Comparison of ENCODE assay signal across 10 mouse cellular contexts in genomic region chr13:111978675-111979020, GRCm38 (mm10).
DNase-seq lines count a peak whose midpoint lies in the region; ATAC-seq and TF ChIP-seq lines count a peak whose summit lies in the region.
"Had no signal": no experiment of that assay in that cellular context is flagged by ENCODE, and none has a peak within 500 bp of the region (broad histone marks: within the 10 kb centered on the region; RNA-seq: fewer than 3 reads in every experiment).

No protein-coding gene starts in this region.

- H3K9ac ChIP-seq in liver, adult 2 months (ENCODE audit: low read depth, low read length) = no peak overlapping the region
- no peak overlapping the region for H3K9ac ChIP-seq in embryonic facial prominence, embryonic 13.5 days
- H3K9ac ChIP-seq in kidney, postnatal 0 days (ENCODE audit: low read depth, low read length) = no peak overlapping the region

- no peak overlapping the region for H3K4me3 ChIP-seq in liver, adult 2 months (ENCODE audit: insufficient read depth, low read depth, low read length)
- no peak overlapping the region for H3K4me3 ChIP-seq in embryonic facial prominence, embryonic 13.5 days
- H3K4me3 ChIP-seq in kidney, postnatal 0 days (replicated peaks; ENCODE audit: low read depth, low read length) = no peak overlapping the region

- H3K4me2 ChIP-seq in embryonic facial prominence, embryonic 13.5 days = peak overlapping the region; percentile 46; the same call in 1 of the 2 replicates
- peak overlapping the region; percentile 21; the same call in 1 of the 2 replicates for H3K4me2 ChIP-seq in kidney, postnatal 0 days (ENCODE audit: low read length)

- H3K27ac ChIP-seq in liver, adult 2 months (replicated peaks; ENCODE audit: insufficient read depth, low read depth, low read length) = no peak overlapping the region
- peak overlapping the region; percentile 65; the same call in 1 of the 2 replicates for H3K27ac ChIP-seq in embryonic facial prominence, embryonic 13.5 days
- peak overlapping the region; percentile 82 for H3K27ac ChIP-seq in kidney, postnatal 0 days

- TF ChIP-seq CTCF in liver, adult 2 months (IDR thresholded peaks at IDR 0.05; ENCODE audit: low read depth, low read length) = no peak
- TF ChIP-seq CTCF in kidney, postnatal 0 days (IDR thresholded peaks at IDR 0.05; ENCODE audit: low read depth) = no peak

- no peaks in the 10 kb centered on the region for H3K79me2 ChIP-seq in liver, adult 2 months (ENCODE audit: control insufficient read depth, insufficient read depth, low read length)

- H3K36me3 ChIP-seq in liver, adult 2 months (ENCODE audit: control insufficient read depth, insufficient read depth, low read length) = no peaks in the 10 kb centered on the region
- no peaks in the 10 kb centered on the region for H3K36me3 ChIP-seq in embryonic facial prominence, embryonic 13.5 days
- no peaks in the 10 kb centered on the region for H3K36me3 ChIP-seq in kidney, postnatal 0 days (ENCODE audit: insufficient read depth, low read length)

- no peak for TF ChIP-seq POLR2A in liver, adult 2 months (IDR thresholded peaks at IDR 0.05; ENCODE audit: extremely low read depth, insufficient read depth, low read length)

- peaks cover 8% of the 10 kb centered on the region; the same call in 1 of the 2 replicates for H3K4me1 ChIP-seq in liver, adult 2 months (ENCODE audit: control insufficient read depth, insufficient read depth, low read length)
- peaks cover 32% of the 10 kb centered on the region for H3K4me1 ChIP-seq in embryonic facial prominence, embryonic 13.5 days
- H3K4me1 ChIP-seq in kidney, postnatal 0 days (replicated peaks; ENCODE audit: insufficient read depth, low read length) = peaks cover 17% of the 10 kb centered on the region; the same call in 1 of the 2 replicates

- no peaks in the 10 kb centered on the region for H3K27me3 ChIP-seq in liver, adult 2 months (ENCODE audit: control insufficient read depth, insufficient read depth, low read length)
- no peaks in the 10 kb centered on the region for H3K27me3 ChIP-seq in embryonic facial prominence, embryonic 13.5 days
- no peaks in the 10 kb centered on the region for H3K27me3 ChIP-seq in kidney, postnatal 0 days (ENCODE audit: insufficient read depth, low read length)
- H3K27me3 ChIP-seq: Patski had no signal

- no peak for ATAC-seq in embryonic facial prominence, embryonic 13.5 days (ENCODE audit: insufficient number of reproducible peaks, insufficient read depth, low FRiP score, low TSS enrichment, low read depth)
- ATAC-seq in kidney, postnatal 0 days (replicated peaks; ENCODE audit: low FRiP score, low read depth) = peak; percentile 43; the same call in 1 of the 2 replicates
- no peak for ATAC-seq in monocyte, adult 5-6 weeks (replicated peaks; ENCODE audit: insufficient number of reproducible peaks, low FRiP score, low TSS enrichment, poor library complexity, severe bottlenecking)
- no peak for ATAC-seq in megakaryocyte, adult 5-6 weeks (ENCODE audit: poor library complexity, severe bottlenecking)
- ATAC-seq: Patski had no signal

- 72% methylated on average over 5 of the region's 5 CpGs for WGBS in liver, adult 2 months
- 78% methylated on average over 5 of the region's 5 CpGs for WGBS in embryonic facial prominence, embryonic 13.5 days
- WGBS in kidney, postnatal 0 days = 56% methylated on average over 5 of the region's 5 CpGs

- no peaks in the 10 kb centered on the region for H3K9me3 ChIP-seq in embryonic facial prominence, embryonic 13.5 days
- no peaks in the 10 kb centered on the region for H3K9me3 ChIP-seq in kidney, postnatal 0 days (replicated peaks; ENCODE audit: low read length)

- DNase-seq in cerebellum, postnatal 14 days = peak; percentile 50 to 62
- DNase-seq in cerebellum, adult 11-12 months = no peak
- peak; percentile 31 for DNase-seq in liver, adult 2 months (ENCODE audit: extremely low read depth, low read depth, low spot score)
- no peak for DNase-seq in liver
- DNase-seq in kidney, postnatal 0 days (ENCODE audit: low spot score) = no peak
- DNase-seq: lung, postnatal 14 days had no signal

Comparison
In these comparisons a context has a peak if more than half of its experiments do, and no peak if none do; other contexts are left out.
1. DNase-seq: peak in cerebellum, postnatal 14 days (2 of 2) and liver, adult 2 months (single experiment); none in cerebellum, adult 11-12 months (single experiment), liver (single experiment) and kidney, postnatal 0 days (single experiment).